Mouse (Mus musculus) G1E (cell line): ENCODE measurements at regions not wholly inside any gene's neighbourhood (a gene's known extent, or its start where the extent isn't known, plus 50 kb on each side); places are given as distances from the start of the nearest gene placed in this dataset.

Experiments used
- CTCF ChIP-seq: IDR thresholded peaks from 2 replicates; pipeline ENCODE4 v1.5.1; 2012; ENCODE audit warnings: low read depth, low read length, inconsistent platforms, mixed read lengths
- GATA1 ChIP-seq: IDR thresholded peaks from 2 replicates; pipeline ENCODE4 v1.6.1; 2012; ENCODE audit warnings: borderline replicate concordance, low read length, inconsistent platforms, mixed read lengths
- GATA2 ChIP-seq: IDR thresholded peaks from 2 replicates; pipeline ENCODE4 v1.6.1; 2012; ENCODE audit warnings: low read depth, low read length, inconsistent platforms, borderline replicate concordance
- POLR2AphosphoS5 ChIP-seq: IDR thresholded peaks from 2 replicates; pipeline ENCODE4 v1.6.1; 2012; ENCODE audit warnings: low read depth, low read length, inconsistent platforms; ENCODE audit not compliant: insufficient replicate concordance
- TAL1 ChIP-seq: conservative IDR thresholded peaks from 2 replicates; pipeline ENCODE4 v1.6.1; 2012; ENCODE audit warnings: low read depth, low read length, inconsistent platforms, mixed read lengths

DNA sequence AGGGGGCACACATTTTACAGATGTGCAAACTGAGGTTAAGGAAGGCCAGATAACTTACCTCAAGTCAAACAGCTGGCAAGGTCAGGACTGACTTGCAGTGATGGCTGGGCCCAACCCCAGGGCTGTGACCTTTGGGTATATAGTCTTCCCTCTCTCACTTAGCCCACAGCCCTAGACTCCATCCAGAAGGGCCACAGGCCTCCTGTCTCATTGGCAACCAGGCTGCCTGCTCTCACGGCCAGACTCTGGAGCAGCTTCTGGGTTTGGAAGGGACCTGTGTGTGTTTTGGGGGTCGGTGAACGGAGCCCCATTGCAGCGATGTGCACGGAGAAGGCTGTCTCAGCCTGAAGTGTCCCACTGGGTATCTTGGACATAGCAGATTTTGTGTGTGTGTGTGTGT, 70.2 kb upstream of the Wnt7b start:
- TF ChIP-seq GATA1, result no peak
- TF ChIP-seq CTCF, result no peak
- TF ChIP-seq GATA2, result no peak
- TF ChIP-seq POLR2AphosphoS5, result no peak
- no peak for TF ChIP-seq TAL1
